Mouse (Mus musculus): ENCODE data around the gene Cacna1e.

Cacna1e gene

DNA sequence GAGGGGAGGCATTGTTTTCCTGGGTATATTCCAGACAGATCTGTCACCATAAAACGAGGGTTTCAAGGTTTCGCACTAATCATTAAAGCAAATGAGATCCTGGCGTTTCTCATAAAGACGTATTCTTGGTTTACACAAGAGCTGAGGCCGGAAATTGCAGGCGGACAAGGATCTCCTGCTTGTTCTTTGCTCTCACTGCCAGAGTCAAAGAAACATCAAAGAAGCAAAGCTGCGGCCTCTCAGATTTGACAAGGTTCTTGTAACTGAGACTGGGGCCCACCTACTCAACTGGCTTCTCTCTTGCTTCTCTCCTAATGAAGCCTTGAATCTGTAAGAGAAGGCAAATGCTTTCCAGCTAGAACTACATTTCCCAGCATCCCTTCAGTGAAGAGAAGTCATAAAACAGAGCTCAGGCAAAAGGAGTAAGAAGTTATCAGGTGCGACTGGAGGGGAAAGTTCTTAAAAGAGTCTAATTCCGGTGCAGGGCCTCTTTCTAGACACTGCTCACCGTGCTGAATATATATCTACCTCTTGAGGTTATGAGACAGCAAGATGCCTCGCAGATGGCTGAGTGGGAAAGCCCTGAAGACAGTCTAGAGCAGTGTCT is 104.3 kb downstream of the Cacna1e start:
- DNase-seq, result no peak

DNA sequence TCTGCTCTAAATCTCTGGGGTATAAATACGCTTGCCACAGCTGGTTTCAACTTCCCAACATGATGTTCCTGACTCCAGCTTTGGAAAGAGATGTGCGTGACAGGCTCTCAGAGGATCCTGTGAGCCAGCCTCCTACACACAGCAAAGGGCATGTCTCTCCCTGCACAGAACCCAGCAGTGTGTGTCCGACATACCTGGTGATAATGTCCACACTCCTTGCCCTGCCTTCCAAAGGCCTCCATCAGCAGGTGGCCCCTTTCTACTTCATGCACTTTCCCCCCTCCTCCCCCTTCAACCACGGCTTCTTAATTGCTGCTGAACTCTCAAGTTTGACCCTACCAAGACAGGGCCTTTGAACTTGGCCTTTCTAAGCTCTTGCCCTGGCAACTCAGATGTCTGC is 108.0 kb downstream of the Cacna1e start:
- no peak for DNase-seq

DNA sequence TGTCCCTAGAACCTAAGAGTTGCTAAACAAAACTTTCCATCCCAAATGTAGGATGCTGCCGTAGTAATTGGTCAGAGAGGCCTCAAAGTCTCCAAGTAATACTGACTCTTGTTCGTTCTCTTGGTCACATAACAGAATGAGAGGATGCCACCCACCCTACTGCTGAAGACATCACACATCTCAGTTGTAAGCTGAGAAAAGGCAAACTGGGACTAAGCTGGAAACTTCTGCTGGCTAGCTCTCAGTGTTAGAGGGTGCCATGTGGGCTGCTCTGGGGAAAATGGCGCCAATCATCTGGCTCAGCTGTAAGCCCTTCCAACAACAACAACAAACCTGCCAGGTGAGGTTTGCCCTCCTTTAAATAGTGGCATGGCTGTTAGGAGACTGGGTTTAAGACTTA is 109.8 kb downstream of the Cacna1e start:
- no peak for DNase-seq

DNA sequence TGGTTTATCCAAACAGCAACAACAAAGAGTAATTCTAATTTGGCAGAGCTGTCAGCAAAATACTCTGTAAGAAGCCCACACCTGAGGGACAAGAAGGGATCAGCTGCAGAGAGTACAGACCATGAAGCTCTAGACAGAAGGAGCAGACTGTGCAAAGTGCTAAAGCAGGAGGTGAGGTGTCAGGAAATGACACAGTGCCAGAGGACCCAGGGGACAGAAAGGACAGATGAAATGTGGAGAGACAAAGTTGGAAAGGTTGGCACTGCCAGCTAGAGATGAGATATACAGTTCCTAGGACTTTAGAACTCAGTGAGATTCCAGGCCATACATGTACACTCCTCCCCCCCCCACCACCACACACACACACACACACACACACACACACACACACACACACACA is 113.2 kb downstream of the Cacna1e start:
- DNase-seq, result peak; percentile 43

DNA sequence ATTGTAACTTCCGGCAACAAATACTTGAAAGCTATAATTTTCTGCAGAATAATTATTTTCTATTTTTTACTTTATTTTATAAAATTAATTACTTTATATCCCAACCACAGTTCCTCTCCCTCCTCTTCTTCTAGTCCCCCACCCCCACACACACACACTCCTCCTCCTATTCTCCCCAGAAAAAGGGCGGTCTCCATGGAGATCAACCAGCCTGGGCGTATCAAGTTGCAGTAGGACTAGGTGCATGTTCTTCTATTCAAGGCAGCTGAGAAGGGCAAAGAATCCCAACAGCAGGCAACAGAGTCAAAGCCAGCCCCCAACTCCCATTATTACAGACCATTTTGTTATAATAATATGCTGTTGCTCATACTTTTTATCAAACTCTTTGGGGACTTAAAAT is 113.8 kb downstream of the Cacna1e start:
- DNase-seq, result no peak

DNA sequence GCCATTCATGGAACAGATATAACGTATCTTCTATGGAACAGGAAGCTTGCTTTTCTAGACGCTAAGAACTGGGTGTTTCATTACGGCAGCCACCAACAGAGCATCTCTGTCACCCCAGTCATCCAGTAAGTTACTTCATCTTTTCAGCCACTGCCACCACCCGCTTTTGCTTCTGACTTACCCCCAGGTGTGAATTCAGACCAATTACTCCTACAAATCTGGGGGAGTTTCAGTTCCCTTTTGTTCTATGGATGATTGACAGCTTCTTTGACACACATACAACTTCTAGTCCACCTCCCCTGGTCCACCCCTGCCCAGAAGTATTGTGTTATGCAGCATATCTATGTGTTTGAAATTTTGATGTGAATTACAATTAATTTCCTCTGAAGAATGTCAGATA is 121.2 kb downstream of the Cacna1e start:
- DNase-seq, result no peak

DNA sequence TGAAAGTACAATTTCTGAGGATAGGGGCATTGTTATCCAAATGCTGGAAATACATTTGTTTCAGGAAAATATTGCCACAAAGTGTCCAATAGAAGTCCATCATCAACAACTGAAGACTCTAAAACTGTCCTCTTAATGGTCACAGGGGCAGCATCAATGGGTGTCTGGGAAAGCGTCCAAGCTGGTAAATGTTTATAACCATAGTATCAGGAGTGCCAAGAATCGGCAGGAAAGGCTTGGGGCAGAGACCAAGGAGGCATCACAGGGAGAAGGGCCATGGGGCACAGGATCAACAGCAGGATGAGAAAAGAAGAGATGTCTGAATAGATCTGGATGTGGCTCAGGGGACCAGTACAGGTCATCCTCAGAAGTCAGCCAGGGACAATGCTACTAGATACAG is 132.2 kb downstream of the Cacna1e start:
- DNase-seq, result no peak

DNA sequence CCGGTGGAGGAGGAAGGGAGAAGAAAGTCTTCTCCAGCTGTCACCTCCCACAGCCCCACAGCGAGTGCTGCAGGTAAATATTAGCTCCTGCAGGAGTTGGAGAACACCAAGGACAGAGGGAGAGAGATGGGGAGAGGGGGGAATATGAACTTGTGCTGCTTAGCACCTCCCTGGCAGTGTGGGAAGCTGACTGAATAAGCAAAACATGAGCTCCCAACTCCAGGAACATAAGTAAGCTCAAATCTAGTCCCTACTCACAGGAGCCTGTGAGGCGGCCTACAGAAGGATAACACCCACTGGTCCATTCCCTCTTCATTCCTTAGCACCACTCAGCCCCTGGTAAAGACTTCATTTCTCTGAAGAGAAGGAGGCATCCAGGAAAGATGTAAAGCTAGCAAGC is 135.8 kb downstream of the Cacna1e start:
- no peak for DNase-seq

DNA sequence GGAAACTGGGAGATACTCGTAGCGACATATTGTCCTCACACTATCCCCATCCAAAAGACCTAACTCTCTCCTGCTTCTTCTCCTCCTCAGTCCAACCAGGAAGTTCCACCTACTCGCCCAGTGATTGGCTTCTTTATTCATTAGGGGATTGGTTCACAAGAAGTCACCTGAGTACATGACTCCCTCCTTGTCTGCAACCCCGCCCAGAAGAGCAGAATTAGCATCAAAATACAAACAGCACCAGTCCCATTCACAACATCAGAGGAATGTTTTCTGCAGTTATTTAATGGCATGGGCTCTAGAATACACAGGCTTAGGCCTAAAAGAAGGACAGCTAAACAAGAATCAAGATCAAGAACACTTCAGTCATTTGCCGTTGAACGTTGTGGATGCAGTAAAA is 139.1 kb downstream of the Cacna1e start:
- no peak for DNase-seq

DNA sequence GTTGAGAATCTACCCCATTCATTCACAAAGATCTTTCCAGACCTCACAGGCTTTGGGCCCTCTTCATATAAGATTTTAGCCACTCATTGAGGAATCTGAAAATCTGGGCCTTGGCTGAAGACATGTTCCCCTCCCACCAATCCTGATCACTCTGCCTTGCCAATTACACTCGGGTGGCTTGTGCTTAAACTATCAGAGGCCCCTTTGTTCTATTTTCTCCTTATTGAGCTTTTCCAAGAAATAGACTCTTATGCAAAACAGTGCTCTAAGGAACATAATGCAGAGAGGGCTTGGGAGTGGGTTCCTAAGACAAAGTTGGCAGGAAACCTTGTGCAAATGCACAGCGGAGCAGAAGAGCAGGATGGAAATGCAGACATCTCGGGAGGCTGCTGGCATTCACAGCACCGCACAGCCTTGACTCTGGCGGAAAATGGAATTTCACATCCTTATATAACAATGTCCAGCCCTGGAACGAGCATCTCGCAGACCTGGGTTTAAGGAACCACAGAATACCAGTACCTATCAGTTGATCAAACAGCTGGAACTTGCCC is 153.8 kb downstream of the Cacna1e start:
- DNase-seq, result no peak

DNA sequence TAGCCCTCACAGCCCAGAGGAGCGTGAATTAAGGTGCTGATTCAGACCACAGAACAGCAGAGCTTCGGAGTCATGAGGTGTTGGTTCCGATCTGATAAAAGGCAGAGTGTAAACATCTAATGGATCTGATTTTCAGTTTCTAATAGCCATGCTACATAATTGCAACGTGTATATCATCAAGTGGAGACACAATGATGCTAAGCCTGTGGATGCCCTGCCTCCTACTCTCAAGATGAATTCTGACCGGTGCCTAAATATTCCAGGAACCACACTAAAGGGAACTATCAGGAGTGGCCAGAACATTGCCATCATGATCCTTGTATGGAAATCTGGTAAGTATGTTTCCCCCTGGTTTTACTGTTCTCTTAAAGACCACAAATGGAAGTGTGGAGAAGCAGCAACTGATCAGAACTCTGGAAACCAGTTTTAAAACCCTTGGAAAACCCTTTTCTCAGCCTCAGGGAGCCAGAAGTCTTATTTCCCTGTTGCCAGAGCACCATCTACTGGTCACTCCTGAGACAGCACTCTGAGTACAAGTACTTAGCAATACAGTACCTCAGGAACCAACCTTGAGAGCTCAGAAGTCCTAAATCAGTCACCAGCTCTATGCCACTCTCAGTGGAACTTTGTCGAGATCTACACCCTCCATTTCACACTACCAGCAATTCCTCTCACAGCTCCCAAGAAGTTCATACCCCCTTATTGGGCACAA is 154.9 kb downstream of the Cacna1e start:
- peak; percentile 74 for DNase-seq

DNA sequence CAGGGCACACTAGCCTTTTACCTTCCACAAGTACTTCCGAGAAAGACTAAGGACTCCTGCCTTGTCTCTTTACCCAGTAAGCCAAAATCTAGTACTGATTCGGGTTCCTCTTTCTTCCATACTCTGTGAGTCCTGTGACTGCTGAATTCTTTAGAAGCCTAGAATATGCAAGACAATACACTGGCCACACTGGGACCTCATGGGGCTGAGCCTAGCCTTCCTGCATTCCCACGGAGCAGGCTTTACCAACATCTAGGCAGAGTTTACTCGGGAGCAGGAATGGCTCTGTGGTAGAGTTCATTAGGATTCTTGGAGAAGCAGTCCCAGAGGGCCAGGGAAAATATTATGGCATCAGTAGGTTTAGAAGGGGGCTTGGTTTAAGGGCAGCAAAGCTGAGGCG is 155.6 kb downstream of the Cacna1e start:
- DNase-seq, result no peak

DNA sequence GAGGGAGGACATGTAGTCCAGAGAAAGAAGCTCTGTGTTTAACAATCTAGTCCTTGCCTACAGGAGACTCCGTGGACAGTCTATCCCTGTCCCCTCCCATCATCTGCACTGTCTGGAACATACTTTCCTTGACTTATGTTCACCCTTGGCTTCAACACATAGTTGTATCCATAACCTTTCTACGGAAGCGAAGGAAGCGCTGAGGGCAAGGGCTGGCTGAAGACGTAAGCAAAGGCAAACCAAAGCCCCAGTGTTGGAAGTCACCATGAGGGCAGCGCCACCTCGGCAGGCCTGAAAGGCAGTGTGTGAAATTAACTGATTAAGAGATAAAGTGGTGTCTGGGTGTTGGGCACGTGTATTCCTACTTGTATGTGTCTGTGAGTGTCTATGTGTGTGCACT is 156.6 kb downstream of the Cacna1e start:
- no peak for DNase-seq

DNA sequence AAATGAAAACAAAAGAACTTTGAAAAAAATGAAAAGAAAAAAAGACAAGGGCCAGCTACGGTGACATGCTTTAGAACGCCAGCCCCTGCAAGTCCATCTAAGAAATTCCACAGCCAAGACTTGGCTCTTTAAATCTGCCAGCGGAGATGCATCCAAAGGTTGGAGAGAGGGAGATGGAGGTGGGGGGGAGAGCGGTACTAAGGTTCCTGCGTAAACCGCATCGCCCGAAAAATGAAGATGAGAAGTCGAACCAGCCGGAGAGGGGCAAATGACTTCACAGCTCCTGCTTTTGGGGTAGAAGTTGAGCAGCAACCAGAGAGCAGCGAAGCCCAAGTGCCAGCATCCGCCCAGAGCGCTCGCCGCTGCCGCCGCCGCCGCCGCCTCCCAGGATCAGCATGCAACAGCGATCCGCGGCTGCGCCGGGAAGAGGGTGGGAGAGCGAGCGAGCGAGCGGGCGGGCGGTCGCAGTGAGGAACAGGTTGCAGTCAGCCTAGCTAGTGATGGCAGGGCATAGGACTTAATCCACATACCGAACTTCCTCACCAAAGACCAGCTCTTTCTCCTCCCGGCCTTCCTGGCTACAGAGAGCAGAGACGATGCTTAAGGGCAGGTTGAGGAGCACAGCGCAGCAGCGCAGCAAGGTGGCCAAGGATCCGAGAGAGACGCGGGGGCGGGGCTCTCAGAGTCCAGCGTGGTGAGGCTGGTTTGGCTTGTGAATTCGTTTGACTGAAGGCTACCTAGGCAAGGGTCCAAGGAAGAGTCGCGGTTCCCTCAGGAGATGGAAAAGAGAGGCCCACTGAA is 157.7 kb downstream of the Cacna1e start:
- peak; percentile 59 for DNase-seq

DNA sequence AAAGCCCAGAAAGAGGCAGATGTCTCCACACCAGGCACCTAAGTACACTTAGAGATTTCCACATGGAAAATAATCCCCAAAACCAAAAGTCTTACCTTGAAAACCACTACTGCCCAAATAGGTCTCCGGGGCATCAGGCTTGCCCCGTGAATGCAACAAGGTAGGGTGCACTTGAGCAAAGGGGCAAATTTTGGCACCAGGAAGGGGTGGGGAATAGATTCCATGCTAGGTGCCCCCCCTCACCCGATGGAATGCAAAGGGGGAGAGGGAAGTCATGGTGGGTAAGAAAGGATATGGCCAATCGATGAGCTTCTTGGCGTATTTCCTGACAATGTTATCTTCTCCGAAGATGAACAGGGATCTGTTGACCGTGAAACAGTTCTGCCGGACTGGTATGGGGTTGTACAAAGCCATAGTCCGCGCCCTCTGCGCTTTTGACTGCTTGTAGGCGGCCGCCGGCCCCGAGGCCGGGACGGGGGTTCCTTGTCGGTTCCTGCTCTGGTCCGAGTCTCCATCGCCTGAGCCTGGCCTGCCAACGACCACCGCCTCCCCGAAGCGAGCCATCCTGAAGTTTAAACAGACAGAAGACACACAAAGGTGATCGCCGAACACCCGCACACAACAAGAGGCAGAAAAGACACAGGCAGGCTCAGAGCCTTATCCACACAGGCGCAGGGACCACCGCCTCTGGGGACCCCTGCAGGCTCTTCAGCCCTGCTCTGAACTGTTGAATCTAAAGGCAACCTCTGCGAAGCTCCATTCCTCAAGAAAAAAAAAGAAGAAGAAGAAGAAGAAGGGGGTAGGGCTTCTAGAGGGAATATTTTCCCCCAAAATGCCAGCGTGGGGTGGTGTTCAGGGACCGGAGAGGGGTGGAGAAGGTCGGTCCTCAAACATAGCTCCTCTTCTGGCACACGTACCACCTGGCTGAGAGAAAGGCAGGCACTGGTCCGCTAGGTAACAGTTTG is 158.7 kb downstream of the Cacna1e start:
- DNase-seq, result no peak

DNA sequence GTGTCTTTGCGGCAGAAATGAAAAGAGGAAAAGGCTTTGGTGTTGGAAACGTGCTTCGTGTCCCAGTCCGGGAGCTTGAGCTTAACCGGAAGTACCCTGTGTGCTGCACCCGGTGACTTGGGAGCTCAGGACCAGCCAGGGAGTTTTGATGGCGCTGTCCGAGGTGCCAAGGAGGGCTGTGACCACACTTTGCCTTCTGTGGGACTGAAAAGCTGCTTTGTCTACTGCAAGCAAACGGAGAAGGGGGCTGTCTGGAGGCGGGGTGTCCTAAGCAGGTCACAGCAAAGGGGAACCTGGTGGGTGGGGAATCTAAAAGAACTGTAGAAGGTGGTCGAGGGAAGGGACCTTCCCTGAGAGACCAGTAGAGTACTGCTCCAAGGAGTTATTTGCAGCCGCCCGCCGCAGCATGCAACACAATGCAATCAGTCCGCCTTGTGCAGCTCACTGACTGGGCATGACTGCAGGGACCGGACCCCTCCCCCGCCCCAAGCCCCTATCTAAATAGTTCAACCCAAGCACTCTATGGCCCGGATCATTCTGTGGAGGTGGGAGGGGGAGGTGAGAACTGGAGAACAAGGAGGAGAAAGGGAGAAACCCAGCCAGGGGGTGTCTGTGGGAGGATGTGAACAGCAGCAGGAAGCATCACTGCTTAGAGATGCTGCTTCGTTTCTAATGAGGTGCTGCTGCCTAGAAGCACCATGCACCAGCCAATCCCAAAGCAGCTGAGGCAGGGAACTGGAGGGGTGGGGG is 160.6 kb downstream of the Cacna1e start:
- no peak for DNase-seq

DNA sequence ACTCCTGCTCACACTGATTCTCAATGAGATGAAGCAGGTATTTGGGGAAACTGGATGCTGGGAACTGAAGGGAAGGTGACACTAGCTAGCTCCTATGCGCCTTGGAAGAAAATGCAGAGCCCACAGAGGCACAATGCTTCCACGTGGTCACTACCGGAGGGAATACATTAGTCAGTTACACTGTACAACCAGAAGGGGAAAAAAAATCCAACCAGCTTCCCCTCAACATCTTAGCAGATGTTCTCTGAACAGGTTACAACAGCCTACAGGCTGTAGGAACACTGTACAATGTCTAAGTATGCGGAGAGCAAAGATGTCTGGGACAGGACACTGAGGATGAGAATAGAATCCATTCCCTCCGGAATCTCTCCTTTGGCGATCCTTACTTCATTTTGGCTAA is 161.2 kb downstream of the Cacna1e start:
- no peak for DNase-seq

DNA sequence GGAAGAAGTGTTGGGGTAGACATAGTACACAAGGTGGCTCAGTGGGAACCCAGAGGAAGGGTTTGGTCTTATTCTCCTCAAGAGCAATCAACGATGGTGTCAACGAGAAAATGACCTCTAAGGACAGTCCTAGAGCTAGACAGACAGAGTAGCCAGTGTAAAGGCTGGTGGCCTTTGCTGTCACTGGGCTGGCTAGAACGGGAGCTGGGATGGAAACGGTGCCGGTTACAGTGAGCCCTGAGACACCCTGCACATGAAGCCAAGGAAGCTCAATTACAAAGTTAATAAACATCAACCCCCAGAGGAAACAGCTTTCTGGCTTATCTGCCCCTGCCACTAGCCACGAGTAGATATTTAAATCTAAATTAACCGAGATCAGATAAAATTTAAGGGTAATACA is 168.7 kb downstream of the Cacna1e start:
- no peak for DNase-seq

DNA sequence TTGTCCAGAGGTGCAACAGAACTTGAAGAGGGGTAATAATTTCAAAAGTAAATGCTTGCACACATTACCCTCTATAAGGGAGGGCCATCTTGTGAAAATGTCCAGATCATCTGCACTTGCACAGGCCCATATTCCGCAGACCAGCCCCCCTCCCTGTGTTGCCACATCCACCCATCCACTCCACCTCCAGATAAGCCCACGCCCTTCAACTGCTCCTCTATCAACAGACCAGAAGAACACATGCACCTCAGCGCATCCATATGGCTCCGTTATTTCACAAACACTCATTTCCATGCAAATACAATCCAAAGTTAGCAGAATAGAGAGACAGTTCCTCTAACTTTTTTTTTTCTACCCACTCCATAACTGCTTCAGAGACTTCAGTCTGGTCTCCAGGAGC is 171.6 kb downstream of the Cacna1e start:
- DNase-seq, result no peak

DNA sequence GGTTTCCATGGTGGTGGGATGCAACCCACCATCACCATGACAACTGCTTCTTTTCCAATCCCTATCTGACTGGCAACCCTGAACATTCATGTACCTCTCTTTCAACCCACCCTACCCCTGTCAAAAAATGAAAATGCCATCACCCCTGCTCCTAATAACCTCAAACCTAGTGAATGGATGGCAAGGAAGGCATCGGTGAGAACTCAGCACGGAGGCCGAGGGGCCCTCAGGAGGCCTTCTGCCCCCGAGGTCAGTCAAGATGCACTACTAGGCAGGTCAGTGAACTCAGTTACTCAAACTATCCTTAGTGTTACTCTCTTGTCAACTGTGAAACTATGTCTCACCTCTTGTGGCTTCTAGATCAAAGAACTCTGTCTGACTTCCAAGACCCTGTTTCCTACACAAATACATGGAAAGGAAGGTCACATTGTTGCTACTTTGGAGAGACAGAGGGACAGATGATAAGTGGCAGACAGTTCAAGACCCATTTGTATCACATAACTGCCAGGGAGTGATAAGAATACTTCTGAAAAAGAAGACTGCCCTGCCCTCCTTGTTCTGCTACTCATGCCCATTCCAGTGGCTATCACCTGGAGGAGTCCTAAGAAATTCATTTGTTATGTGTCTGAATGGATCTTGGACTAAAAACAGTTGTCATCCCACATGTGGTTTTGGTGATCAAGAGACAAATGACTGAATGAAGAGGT is 176.6 kb downstream of the Cacna1e start:
- DNase-seq, result no peak

DNA sequence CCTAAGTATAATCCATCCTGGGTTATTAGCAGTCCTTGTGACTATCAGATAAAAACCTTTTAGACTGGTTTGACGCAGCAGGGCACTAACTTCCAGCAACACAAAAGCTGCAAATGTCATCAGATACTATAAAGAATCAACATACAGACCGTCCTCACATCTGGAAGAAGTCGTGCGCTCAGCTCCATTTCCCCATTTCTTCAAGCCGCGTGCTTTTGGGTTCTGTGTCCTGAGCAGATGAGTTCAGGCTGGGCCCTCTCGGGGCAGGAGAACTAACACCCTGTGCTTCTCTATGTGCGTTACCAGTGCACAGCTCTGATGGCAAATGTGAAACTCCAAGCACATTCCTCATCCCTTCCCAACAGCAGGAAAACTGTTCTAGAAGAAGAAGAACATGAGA is 177.3 kb downstream of the Cacna1e start:
- no peak for DNase-seq
